Mouse (Mus musculus): ENCODE data around the gene Tmem47. TPM values are rescaled to one million over a fixed set of nuclear protein-coding genes. Genes with fewer than 3 reads are reported as not detected.

Gene Tmem47
- polyA plus RNA-seq (2017; shearing (Covaris generic)): not detected

DNA sequence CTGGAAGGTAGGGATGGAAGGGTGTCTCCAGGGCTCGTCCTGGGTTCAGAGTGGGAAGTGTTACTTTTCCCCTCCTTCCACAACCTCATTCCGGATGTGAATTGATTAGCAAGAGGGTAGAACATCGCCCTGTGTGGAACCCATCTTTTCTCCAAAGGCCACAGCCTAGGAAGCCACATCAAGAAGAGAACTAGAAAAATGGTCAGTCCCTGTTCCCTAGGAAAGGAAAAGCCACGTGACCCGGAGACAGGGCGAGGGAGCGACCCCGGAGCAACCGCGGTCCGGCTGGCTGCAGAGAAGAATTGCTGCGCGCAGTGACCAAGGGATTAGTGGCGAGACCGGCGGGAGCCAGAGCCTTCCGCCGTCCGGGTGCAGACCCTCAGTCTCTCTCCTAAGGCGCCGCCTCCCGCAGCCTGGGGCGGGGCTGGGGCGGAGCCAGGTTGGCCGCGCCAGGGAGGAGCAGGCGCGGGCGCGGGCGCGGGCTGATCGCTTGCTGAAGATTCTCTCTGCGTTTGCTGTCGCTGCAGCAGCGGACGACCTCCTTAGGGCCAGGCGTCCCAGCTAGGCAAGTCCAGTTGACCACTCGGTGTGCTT is at the start of gene Tmem47:
TSS of gene Tmem47 (plus strand) at position 489 of the 594 bp plus-strand sequence.

